Mouse (Mus musculus) spleen, adult 12 weeks (tissue): Measurements from ENCODE around the gene Il27ra.

Experiments
- DNase-seq: peaks from one replicate; pipeline ENCODE4 v3.0.0; 2022; ENCODE audit warnings: low spot score

Gene Il27ra

GRCm38 (mm10) chr8:84042066-84042947 is at the start of gene Il27ra:
Gene Il27ra (minus strand): TSS chr8:84042589.
- peak; percentile 38 for DNase-seq

GRCm38 (mm10) chr8:84090585-84090984 is 48.2 kb upstream of the Il27ra start:
- DNase-seq: no peak

GRCm38 (mm10) chr8:84089277-84089676 is 46.9 kb upstream of the Il27ra start:
- DNase-seq: no peak

GRCm38 (mm10) chr8:84087821-84088220 is 45.4 kb upstream of the Il27ra start:
- no peak for DNase-seq

- no peak for DNase-seq
These were observed 44.8 kb upstream of the Il27ra start for GRCm38 (mm10) chr8:84087156-84087555.

GRCm38 (mm10) chr8:84084341-84085115 is 42.1 kb upstream of the Il27ra start:
- no peak for DNase-seq

GRCm38 (mm10) chr8:84083829-84084241 is 41.4 kb upstream of the Il27ra start:
- DNase-seq: no peak

GRCm38 (mm10) chr8:84079206-84079605 is 36.8 kb upstream of the Il27ra start:
- no peak for DNase-seq

- DNase-seq: no peak
These were observed 34.5 kb upstream of the Il27ra start for GRCm38 (mm10) chr8:84076849-84077248.

GRCm38 (mm10) chr8:84076412-84076811 is 34.0 kb upstream of the Il27ra start:
- no peak for DNase-seq

GRCm38 (mm10) chr8:84073230-84073976 is 31.0 kb upstream of the Il27ra start:
- no peak for DNase-seq

GRCm38 (mm10) chr8:84072321-84072720 is 29.9 kb upstream of the Il27ra start:
- DNase-seq: no peak

- DNase-seq: no peak
These were observed 29.5 kb upstream of the Il27ra start for GRCm38 (mm10) chr8:84071921-84072320.

GRCm38 (mm10) chr8:84070667-84071066 is 28.3 kb upstream of the Il27ra start:
- no peak for DNase-seq

- DNase-seq: no peak
These were observed 27.9 kb upstream of the Il27ra start for GRCm38 (mm10) chr8:84070241-84070640.

- DNase-seq: no peak
These were observed 27.4 kb upstream of the Il27ra start for GRCm38 (mm10) chr8:84069750-84070149.

GRCm38 (mm10) chr8:84069169-84069568 is 26.8 kb upstream of the Il27ra start:
- no peak for DNase-seq

- no peak for DNase-seq
These were observed 26.1 kb upstream of the Il27ra start for GRCm38 (mm10) chr8:84068316-84069035.

- DNase-seq: no peak
These were observed 25.5 kb upstream of the Il27ra start for GRCm38 (mm10) chr8:84067911-84068310.

GRCm38 (mm10) chr8:84067047-84067573 is 24.7 kb upstream of the Il27ra start:
- peak; percentile 94 for DNase-seq

GRCm38 (mm10) chr8:84066291-84066930 is 24.0 kb upstream of the Il27ra start, which contains the start of gene Rfx1:
Gene Rfx1 (plus strand): TSS chr8:84066834.
- peak; percentile 95 for DNase-seq
